Mouse (Mus musculus) erythroblast, embryonic 14.5 days (primary cell): ENCODE measurements around the gene Os9.

Source experiments
- GATA1 ChIP-seq: IDR thresholded peaks from 2 replicates; pipeline ENCODE4 v1.6.1; 2012; ENCODE audit warnings: low read length, inconsistent platforms, mixed read lengths
- TAL1 ChIP-seq: IDR thresholded peaks from 3 replicates; pipeline ENCODE4 v1.6.1; 2012; ENCODE audit warnings: low read length, inconsistent platforms, mixed read lengths

DNA sequence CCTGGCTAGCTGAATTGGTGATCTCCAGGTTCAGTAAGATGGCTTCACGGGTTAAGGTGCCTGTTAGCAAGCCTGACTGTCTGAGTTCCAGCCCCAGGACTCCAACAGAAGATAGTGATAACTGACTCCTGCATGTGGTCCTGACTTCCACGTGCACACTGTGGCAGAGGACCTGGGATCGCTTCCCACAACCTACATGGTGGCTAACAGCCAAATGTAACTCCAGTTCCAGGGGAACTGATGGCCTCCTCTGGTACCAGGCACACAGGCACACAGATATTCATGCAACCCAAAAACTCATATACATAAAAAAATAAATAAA is 12.7 kb downstream of the Os9 start:
- no peak for TF ChIP-seq GATA1
- TF ChIP-seq TAL1 = no peak
